Mouse (Mus musculus): ENCODE data around the gene Hdhd5. TPM values are rescaled to one million over a fixed set of nuclear protein-coding genes. Genes with fewer than 3 reads are reported as not detected.

Hdhd5 gene
- total and polyA plus RNA-seq, 3 experiments, result 10.9 to 21.5 (median 11.4) TPM

DNA sequence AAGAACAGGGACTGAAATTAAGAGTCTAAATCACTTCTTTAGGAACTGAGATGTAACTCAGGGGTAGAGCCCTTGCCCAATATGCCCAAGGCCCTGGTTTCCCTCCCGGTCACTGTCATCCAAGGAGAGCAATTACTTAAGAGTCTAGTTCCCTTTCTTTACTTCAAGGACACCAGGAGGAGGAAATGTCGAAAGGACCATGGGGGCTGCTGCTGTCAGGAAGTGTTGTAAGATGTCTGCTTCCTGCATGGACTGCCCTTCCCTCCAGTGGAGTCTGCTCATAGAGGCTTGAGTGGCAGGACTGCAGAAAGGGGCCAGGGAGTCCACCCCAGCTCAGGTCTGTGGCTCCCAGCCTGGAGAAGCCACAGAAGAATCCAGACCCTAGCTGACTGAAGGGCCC lies 51.8 kb downstream of the Hdhd5 start:
- no peaks in the 10 kb centered on the region for H3K79me2 ChIP-seq (replicated peaks; ENCODE audit: control insufficient read depth, extremely low read depth, insufficient read depth, poor library complexity, severe bottlenecking)
- H3K36me3 ChIP-seq (replicated peaks in 1 of 2; ENCODE audit: control insufficient read depth in 1 of 2, insufficient read depth in 1 of 2, low read length in 1 of 2), result peaks cover 76 to 98% of the 10 kb centered on the region in 2 experiments
- no peaks in the 10 kb centered on the region for H3K27me3 ChIP-seq (replicated peaks)
- no peak overlapping the region for H3K27ac ChIP-seq (ENCODE audit: insufficient read depth, low read depth)
- H3K9me3 ChIP-seq (replicated peaks; ENCODE audit: low read length), result no peaks in the 10 kb centered on the region
- no peak for TF ChIP-seq JUN (IDR thresholded peaks at IDR 0.05; ENCODE audit: insufficient read depth, low read depth, low read length)
- H3K4me3 ChIP-seq (replicated peaks in 1 of 3; ENCODE audit: low read depth in 2 of 3, low read length in 2 of 3, poor library complexity in 1 of 3), result no peak overlapping the region
- peaks cover 0 to 15% of the 10 kb centered on the region in 2 experiments; a peak in 2 of 4 replicates for H3K4me1 ChIP-seq (ENCODE audit: control insufficient read depth in 1 of 2, insufficient read depth in 2 of 2)
- no peak for DNase-seq (ENCODE audit: extremely low read depth)
- no peak overlapping the region for H3K4me2 ChIP-seq (ENCODE audit: insufficient read depth, low read depth, poor library complexity, severe bottlenecking)
- dilution Hi-C loops (cut with MboI; ENCODE audit: extremely low pct_ligation_motif_present, extremely low pct_unique_long_range_greater_than_20kb, low sequenced_read_pairs), result no loop called here
- in situ Hi-C loops (cut with MboI; ENCODE audit: low pct_ligation_motif_present, low pct_unique_long_range_greater_than_20kb, low sequenced_read_pairs), result no loop called here
- no peak overlapping the region for H3K9ac ChIP-seq (ENCODE audit: insufficient read depth, low read depth)

- dilution Hi-C loops (cut with MboI; ENCODE audit: extremely low pct_ligation_motif_present, extremely low pct_unique_long_range_greater_than_20kb, low sequenced_read_pairs), result no loop called here
Observed at GRCm38 (mm10) chr6:120475288-120475687, 55.8 kb downstream of the Hdhd5 start.

GRCm38 (mm10) chr6:120473427-120473826 lies 57.7 kb downstream of the Hdhd5 start:
- Histone ChIP-seq H3K4me3 (replicated peaks in 1 of 3; ENCODE audit: low read depth in 2 of 3, low read length in 2 of 3, poor library complexity in 1 of 3) (no peak overlapping the region), H3K79me2 (replicated peaks; ENCODE audit: control insufficient read depth, extremely low read depth, insufficient read depth, poor library complexity, severe bottlenecking) (peaks cover 19% of the 10 kb centered on the region), H3K36me3 (replicated peaks in 1 of 2; ENCODE audit: control insufficient read depth in 1 of 2, insufficient read depth in 1 of 2, low read length in 1 of 2) (peaks cover 41 to 55% of the 10 kb centered on the region in 2 experiments), H3K9me3 (replicated peaks; ENCODE audit: low read length) (no peaks in the 10 kb centered on the region), H3K4me2 (ENCODE audit: insufficient read depth, low read depth, poor library complexity, severe bottlenecking) (no peak overlapping the region), H3K27ac (ENCODE audit: insufficient read depth, low read depth) (0 out of 2 replicates have a peak overlapping the region, but pooled peaks have one; percentile 10), H3K9ac (ENCODE audit: insufficient read depth, low read depth) (no peak overlapping the region), H3K4me1 (ENCODE audit: control insufficient read depth in 1 of 2, insufficient read depth in 2 of 2) (peaks cover 21 to 47% of the 10 kb centered on the region in 2 experiments), H3K27me3 (replicated peaks) (no peaks in the 10 kb centered on the region)
- in situ Hi-C loops (cut with MboI; ENCODE audit: low pct_ligation_motif_present, low pct_unique_long_range_greater_than_20kb, low sequenced_read_pairs) (no loop called here), dilution Hi-C loops (cut with MboI; ENCODE audit: extremely low pct_ligation_motif_present, extremely low pct_unique_long_range_greater_than_20kb, low sequenced_read_pairs) (no loop called here)
- TF ChIP-seq UBTF (IDR thresholded peaks at IDR 0.05; ENCODE audit: low read depth, low read length), result no peak
- TF ChIP-seq SIN3A (IDR thresholded peaks at IDR 0.05; ENCODE audit: low read length), result no peak
- no peak for TF ChIP-seq MAFK (IDR thresholded peaks at IDR 0.05; ENCODE audit: insufficient replicate concordance, low read length)
- DNase-seq (ENCODE audit: extremely low read depth), result no peak

More at GRCm38 (mm10) chr6:120475288-120475687, 55.8 kb downstream of the Hdhd5 start:
- no peaks in the 10 kb centered on the region for H3K27me3 ChIP-seq (replicated peaks)
- no peak for TF ChIP-seq SIN3A (IDR thresholded peaks at IDR 0.05; ENCODE audit: low read length)
- TF ChIP-seq TBP (conservative IDR thresholded peaks at IDR 0.05; ENCODE audit: low read depth, low read length), result no peak
- TF ChIP-seq ELF1 (IDR thresholded peaks at IDR 0.05; ENCODE audit: low read depth, low read length), result no peak
- TF ChIP-seq RCOR1 (conservative IDR thresholded peaks at IDR 0.05; ENCODE audit: low read depth, low read length), result no peak
- TF ChIP-seq EP300 (IDR thresholded peaks at IDR 0.05; ENCODE audit: low read length), result no peak
- no peak for TF ChIP-seq MAFK (IDR thresholded peaks at IDR 0.05; ENCODE audit: insufficient replicate concordance, low read length)
- no peak for TF ChIP-seq CHD1 (IDR thresholded peaks at IDR 0.05; ENCODE audit: low read depth, low read length)
- TF ChIP-seq MXI1 (IDR thresholded peaks at IDR 0.05; ENCODE audit: low read depth, low read length), result no peak
- no peak for TF ChIP-seq PAX5 (IDR thresholded peaks at IDR 0.05; ENCODE audit: low read length)
- TF ChIP-seq CHD2 (IDR thresholded peaks at IDR 0.05; ENCODE audit: low read length), result no peak
- H3K79me2 ChIP-seq (replicated peaks; ENCODE audit: control insufficient read depth, extremely low read depth, insufficient read depth, poor library complexity, severe bottlenecking), result peaks cover 12% of the 10 kb centered on the region
- no peak overlapping the region for H3K4me2 ChIP-seq (ENCODE audit: insufficient read depth, low read depth, poor library complexity, severe bottlenecking)
- no peaks in the 10 kb centered on the region for H3K9me3 ChIP-seq (replicated peaks; ENCODE audit: low read length)
- in situ Hi-C loops (cut with MboI; ENCODE audit: low pct_ligation_motif_present, low pct_unique_long_range_greater_than_20kb, low sequenced_read_pairs), result no loop called here
- H3K9ac ChIP-seq (ENCODE audit: insufficient read depth, low read depth), result no peak overlapping the region
- H3K27ac ChIP-seq (ENCODE audit: insufficient read depth, low read depth), result no peak overlapping the region
- H3K4me3 ChIP-seq (replicated peaks in 1 of 3; ENCODE audit: low read depth in 2 of 3, low read length in 2 of 3, poor library complexity in 1 of 3), result no peak overlapping the region
- peaks cover 18 to 34% of the 10 kb centered on the region in 2 experiments for H3K4me1 ChIP-seq (ENCODE audit: control insufficient read depth in 1 of 2, insufficient read depth in 2 of 2)
- peaks cover 58 to 74% of the 10 kb centered on the region in 2 experiments for H3K36me3 ChIP-seq (replicated peaks in 1 of 2; ENCODE audit: control insufficient read depth in 1 of 2, insufficient read depth in 1 of 2, low read length in 1 of 2)
- no peak for DNase-seq (ENCODE audit: extremely low read depth)

Measured in CH12.LX (cell line).